Mouse (Mus musculus): ENCODE results near the gene Gsk3a.

The Gsk3a gene

GRCm38 (mm10) chr7:25237249-25238014 is at the start of gene Gsk3a:
Gene Gsk3a, minus strand, starts transcription at chr7:25237851.
- DNase-seq (ENCODE audit: low read depth, low spot score), result peak; percentile 97

- no peak for DNase-seq (ENCODE audit: low read depth, low spot score)
These were observed 49.3 kb upstream of the Gsk3a start for GRCm38 (mm10) chr7:25286989-25287388.

GRCm38 (mm10) chr7:25285511-25286238 is 48.0 kb upstream of the Gsk3a start:
- DNase-seq (ENCODE audit: low read depth, low spot score), result no peak

- DNase-seq (ENCODE audit: low read depth, low spot score), result no peak
These were observed 47.1 kb upstream of the Gsk3a start for GRCm38 (mm10) chr7:25284766-25285165.

GRCm38 (mm10) chr7:25284171-25284570 is 46.5 kb upstream of the Gsk3a start:
- no peak for DNase-seq (ENCODE audit: low read depth, low spot score)

- DNase-seq (ENCODE audit: low read depth, low spot score), result no peak
These were observed 46.0 kb upstream of the Gsk3a start for GRCm38 (mm10) chr7:25283637-25284036.

- DNase-seq (ENCODE audit: low read depth, low spot score), result no peak
These were observed 45.1 kb upstream of the Gsk3a start for GRCm38 (mm10) chr7:25282731-25283211.

- DNase-seq (ENCODE audit: low read depth, low spot score), result peak; percentile 92
These were observed 44.3 kb upstream of the Gsk3a start for GRCm38 (mm10) chr7:25281734-25282601.

- DNase-seq (ENCODE audit: low read depth, low spot score), result no peak
These were observed 43.6 kb upstream of the Gsk3a start for GRCm38 (mm10) chr7:25281166-25281733.

GRCm38 (mm10) chr7:25279861-25280791 is 42.5 kb upstream of the Gsk3a start:
- DNase-seq (ENCODE audit: low read depth, low spot score), result no peak

GRCm38 (mm10) chr7:25279076-25279860 is 41.6 kb upstream of the Gsk3a start:
- no peak for DNase-seq (ENCODE audit: low read depth, low spot score)

- peak; percentile 76 for DNase-seq (ENCODE audit: low read depth, low spot score)
These were observed 40.9 kb upstream of the Gsk3a start for GRCm38 (mm10) chr7:25278341-25279075.

GRCm38 (mm10) chr7:25277998-25278340 is 40.3 kb upstream of the Gsk3a start:
- no peak for DNase-seq (ENCODE audit: low read depth, low spot score)

GRCm38 (mm10) chr7:25277405-25277804 is 39.8 kb upstream of the Gsk3a start:
- no peak for DNase-seq (ENCODE audit: low read depth, low spot score)

GRCm38 (mm10) chr7:25275555-25276298 is 38.1 kb upstream of the Gsk3a start:
- no peak for DNase-seq (ENCODE audit: low read depth, low spot score)

GRCm38 (mm10) chr7:25274996-25275395 is 37.3 kb upstream of the Gsk3a start:
- no peak for DNase-seq (ENCODE audit: low read depth, low spot score)

GRCm38 (mm10) chr7:25274571-25274970 is 36.9 kb upstream of the Gsk3a start:
- no peak for DNase-seq (ENCODE audit: low read depth, low spot score)

Data from c-Kit-negative CD71-positive TER-119-positive erythroid progenitor cells, embryonic 14.5 days (primary cell).